ENCODE assay signal across 9 mouse cellular contexts in the genomic region with DNA sequence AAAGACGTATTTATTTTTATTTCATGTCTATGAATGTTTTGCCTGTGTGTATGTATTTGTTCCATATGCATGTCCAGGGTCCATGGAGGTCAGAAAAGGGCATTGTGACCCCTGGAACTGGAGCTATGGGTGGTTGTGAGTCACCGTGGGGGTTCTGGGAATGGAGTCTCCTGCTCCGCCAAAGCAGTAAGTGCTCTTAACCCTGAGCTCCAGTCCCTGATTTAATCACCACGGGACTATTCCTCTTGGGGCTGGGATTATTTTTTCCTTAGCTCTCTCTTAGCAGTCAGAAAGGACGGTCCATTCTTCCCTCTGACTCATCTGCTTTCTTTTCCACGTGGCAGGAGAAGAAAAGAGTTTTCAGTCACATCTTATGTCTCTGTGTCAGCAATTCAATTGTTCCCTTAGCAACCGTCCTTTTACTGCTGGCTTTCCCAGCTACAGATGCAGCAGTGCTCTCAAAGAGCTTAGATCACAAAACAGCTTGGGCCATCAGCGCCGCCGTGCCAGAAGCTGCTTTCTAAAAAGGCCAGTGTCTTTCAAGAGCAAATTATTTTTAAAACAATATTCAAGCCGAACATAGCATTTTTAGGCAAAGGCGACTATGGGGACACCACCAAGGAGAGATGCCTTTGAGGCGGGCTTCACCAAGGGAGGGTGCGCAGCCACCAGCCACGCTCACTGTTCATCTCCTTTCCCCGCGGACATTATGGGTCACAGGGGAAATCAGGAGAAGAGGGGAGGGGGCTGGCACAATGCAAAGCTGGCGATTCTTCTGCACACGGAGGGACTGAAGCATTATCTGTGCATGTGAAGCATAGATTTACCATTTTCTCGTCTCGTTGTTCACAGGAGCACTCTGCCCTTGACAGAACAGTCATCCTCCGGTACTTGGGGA.
DNase-seq lines count a peak whose midpoint lies in the region; ATAC-seq and TF ChIP-seq lines count a peak whose summit lies in the region.
"Had no signal": no experiment of that assay in that cellular context is flagged by ENCODE, and none has a peak within 500 bp of the region (broad histone marks: within the 10 kb centered on the region; RNA-seq: fewer than 3 reads in every experiment).

No protein-coding gene starts in this region.

- no peak overlapping the region for H3K27ac ChIP-seq in gastrocnemius, adult 2 months
- no peak overlapping the region for H3K27ac ChIP-seq in ES-E14 (ENCODE audit: insufficient read depth, low read depth, low read length, poor library complexity, severe bottlenecking)
- H3K27ac ChIP-seq in forebrain, embryonic 16.5 days (ENCODE audit: low read length), result peak overlapping the region; percentile 82
- no peak overlapping the region for H3K27ac ChIP-seq in kidney, adult 2 months (ENCODE audit: insufficient read depth, low read depth, low read length)

- no peak for TF ChIP-seq POLR2A in kidney, adult 2 months (IDR thresholded peaks at IDR 0.05; ENCODE audit: low read depth, low read length)

- no peaks in the 10 kb centered on the region for H3K9me3 ChIP-seq in ES-E14 (ENCODE audit: control insufficient read depth, insufficient read depth, low read depth, low read length)
- 0 out of 2 replicates have a peak, but pooled peaks cover 2% of the 10 kb centered on the region for H3K9me3 ChIP-seq in forebrain, embryonic 16.5 days (ENCODE audit: control insufficient read depth, low read length)

- peak overlapping the region; percentile 15 for H3K4me3 ChIP-seq in gastrocnemius, adult 2 months
- peak overlapping the region; percentile 15 to 34; a peak in 3 of 4 replicates for H3K4me3 ChIP-seq in ES-E14 (ENCODE audit: insufficient read depth in 1 of 2, low read depth in 1 of 2, low read length in 2 of 2, poor library complexity in 1 of 2, severe bottlenecking in 1 of 2)
- H3K4me3 ChIP-seq in forebrain, embryonic 16.5 days (replicated peaks; ENCODE audit: low read length), result peak overlapping the region; percentile 36
- no peak overlapping the region for H3K4me3 ChIP-seq in kidney, adult 2 months (ENCODE audit: insufficient read depth, low read depth, low read length)
- H3K4me3 ChIP-seq: erythroblast, embryonic 14.5 days had no signal

- no peaks in the 10 kb centered on the region for H3K36me3 ChIP-seq in ES-E14 (ENCODE audit: control insufficient read depth, insufficient read depth, low read length, poor library complexity, severe bottlenecking)
- no peaks in the 10 kb centered on the region for H3K36me3 ChIP-seq in forebrain, embryonic 16.5 days (ENCODE audit: control insufficient read depth, insufficient read depth)
- H3K36me3 ChIP-seq in kidney, adult 2 months (ENCODE audit: control insufficient read depth, insufficient read depth, low read length), result no peaks in the 10 kb centered on the region

- no peaks in the 10 kb centered on the region for H3K27me3 ChIP-seq in forebrain, embryonic 16.5 days (replicated peaks; ENCODE audit: control insufficient read depth, insufficient read depth, low read length)
- H3K27me3 ChIP-seq in kidney, adult 2 months (replicated peaks; ENCODE audit: control insufficient read depth, insufficient read depth, low read length), result no peaks in the 10 kb centered on the region

- intact Hi-C loops in gastrocnemius, adult 2 months (cut with DNase I), result no loop called here

- no peak for DNase-seq in gastrocnemius, adult 2 months
- no peak for DNase-seq in gastrocnemius, adult 8-10 months (ENCODE audit: low spot score in 2 of 2)
- DNase-seq in ES-E14 (ENCODE audit: low read depth, low spot score), result no peak
- DNase-seq in left cerebral cortex, adult 9 months (ENCODE audit: low spot score in 2 of 2), result peak; percentile 37 to 47
- peak; percentile 77 for DNase-seq in retina, postnatal 1 day
- DNase-seq in kidney, adult 2 months, result no peak

- H3K4me1 ChIP-seq in ES-E14 (ENCODE audit: control insufficient read depth in 2 of 2, insufficient read depth in 2 of 2, low read length in 2 of 2, poor library complexity in 1 of 2), result peaks cover 0 to 3% of the 10 kb centered on the region in 2 experiments; a peak in 1 of 4 replicates
- peaks cover 17% of the 10 kb centered on the region for H3K4me1 ChIP-seq in forebrain, embryonic 16.5 days (replicated peaks; ENCODE audit: control insufficient read depth, insufficient read depth, low read length)
- no peaks in the 10 kb centered on the region for H3K4me1 ChIP-seq in kidney, adult 2 months (ENCODE audit: control insufficient read depth, insufficient read depth, low read length)

- ATAC-seq in forebrain, embryonic 16.5 days, result peak; percentile 91
- no peak for ATAC-seq in erythroblast, adult 5-6 weeks (replicated peaks; ENCODE audit: low FRiP score, poor library complexity, severe bottlenecking)

- no peak overlapping the region for H3K9ac ChIP-seq in ES-E14 (ENCODE audit: insufficient read depth, low read depth, low read length, poor library complexity, severe bottlenecking)
- H3K9ac ChIP-seq in forebrain, embryonic 16.5 days (replicated peaks; ENCODE audit: low read depth, low read length), result peak overlapping the region; percentile 62

- peak overlapping the region; percentile 61 for H3K4me2 ChIP-seq in forebrain, embryonic 16.5 days (ENCODE audit: low read length)

- TF ChIP-seq CTCF in gastrocnemius, adult 2 months (IDR thresholded peaks at IDR 0.05), result no peak
- no peak for TF ChIP-seq CTCF in kidney, adult 2 months (conservative IDR thresholded peaks at IDR 0.05; ENCODE audit: insufficient read depth, insufficient read length, low read depth, low read length)

- in situ Hi-C loops in ES-E14 (cut with MboI; ENCODE audit: low sequenced_read_pairs in 2 of 2, unreplicated experiment in 2 of 2), result loop anchor here in 1 of 2 experiments (25.0 kb wide), 1 partner anchor 488 kb away; no protein-coding TSS in a partner anchor

- WGBS in forebrain, embryonic 16.5 days, result 3% methylated on average over 22 of the region's 22 CpGs
- 20% methylated on average over 22 of the region's 22 CpGs for WGBS in kidney, adult 2 months

TF ChIP-seq in ES-E14, 5 proteins besides CTCF, POLR2A, EP300 and RAD21:
- TF ChIP-seq HCFC1 (IDR thresholded peaks at IDR 0.05; ENCODE audit: borderline replicate concordance, insufficient read depth, low read length) (no peak), ZC3H11A (IDR thresholded peaks at IDR 0.05; ENCODE audit: borderline replicate concordance, low read depth, low read length) (no peak)

Comparison
In these comparisons a context has a peak if more than half of its experiments do, and no peak if none do; other contexts are left out.
1. DNase-seq: peak in left cerebral cortex, adult 9 months (2 of 2) and retina, postnatal 1 day (single experiment); none in gastrocnemius, adult 2 months (single experiment), gastrocnemius, adult 8-10 months (0 of 2), ES-E14 (single experiment) and kidney, adult 2 months (single experiment).